Mouse (Mus musculus) c-Kit-negative CD71-positive TER-119-positive erythroid progenitor cells, embryonic 14.5 days (primary cell): ENCODE results near the gene Blmh.

ENCODE experiments used
- DNase-seq: peaks from one replicate; pipeline ENCODE4 v3.0.0-alpha.2; 2013; ENCODE audit warnings: low read depth, low spot score

Blmh gene

GRCm38 (mm10) chr11:76997916-76998704, 73.5 kb downstream of the Blmh start, which contains the start of gene Slc6a4:
Slc6a4 (plus strand) TSS chr11:76998603.
- DNase-seq = no peak

DNA sequence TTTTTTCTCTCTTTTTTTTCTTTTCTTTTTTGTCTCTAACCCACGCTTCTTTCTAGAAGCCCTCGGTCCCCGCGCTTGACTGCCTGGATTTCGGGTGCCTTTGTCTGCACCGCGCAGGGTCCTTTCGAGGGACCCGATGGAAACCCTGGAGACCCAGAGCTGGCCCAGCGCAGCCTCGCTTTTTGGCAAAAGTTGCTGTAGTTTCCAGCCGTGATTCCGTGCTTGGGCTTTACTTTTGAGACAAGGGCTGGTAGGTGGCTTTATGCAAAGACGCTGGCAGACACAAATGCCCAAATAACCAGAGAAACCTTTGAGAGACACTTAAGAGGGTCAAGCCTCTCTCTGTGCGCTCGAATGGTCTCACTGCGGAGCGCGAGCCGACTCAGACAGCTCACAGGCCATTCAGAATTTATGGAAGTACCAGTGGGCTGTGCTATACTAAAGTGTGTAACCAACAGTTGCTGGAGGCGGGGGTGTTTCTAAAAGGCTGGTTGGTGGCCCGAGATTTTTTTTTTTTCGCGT, 74.2 kb downstream of the Blmh start:
- no peak for DNase-seq

- DNase-seq = no peak
Observed at GRCm38 (mm10) chr11:77000741-77001140, 76.1 kb downstream of the Blmh start.

- no peak for DNase-seq
Observed at GRCm38 (mm10) chr11:77002361-77002760, 77.8 kb downstream of the Blmh start.

DNA sequence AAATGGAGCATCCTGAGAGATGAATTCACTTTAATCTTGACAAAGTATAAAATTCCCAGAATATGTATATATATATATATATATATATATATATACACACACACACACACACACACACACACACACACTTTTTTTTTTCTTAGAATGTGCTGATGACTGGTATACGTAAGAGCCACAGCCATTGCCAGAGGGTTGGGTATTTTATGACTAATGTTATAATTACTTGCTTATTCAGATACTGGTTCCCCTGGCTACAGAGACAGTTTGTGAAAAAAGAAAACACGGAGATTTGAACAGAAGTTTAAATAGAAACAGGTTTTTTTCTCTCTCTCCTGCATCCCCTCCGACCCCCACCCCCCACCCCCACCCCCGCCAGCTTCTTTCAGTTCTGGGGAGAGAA, 81.3 kb downstream of the Blmh start:
- DNase-seq = no peak

DNA sequence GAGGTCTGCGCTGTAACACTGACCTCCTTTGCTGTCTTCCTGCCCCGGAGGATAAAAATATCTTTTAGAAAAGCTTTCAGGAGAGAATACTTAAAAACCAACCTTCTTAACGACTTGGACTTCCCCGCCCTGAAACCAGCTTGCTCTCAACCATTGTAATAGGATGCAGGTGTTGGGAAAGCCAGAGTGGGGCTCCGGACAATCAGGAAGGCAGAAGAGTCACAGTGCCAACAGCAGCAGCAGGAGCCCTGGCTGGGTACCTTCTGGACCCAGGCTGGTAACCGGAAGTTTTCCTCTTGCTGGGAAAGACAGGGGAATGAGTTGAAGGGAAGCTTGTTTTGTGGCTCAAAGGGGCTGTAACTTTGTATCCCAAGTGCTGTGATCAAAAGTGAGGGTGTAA, 82.0 kb downstream of the Blmh start:
- DNase-seq = no peak

- DNase-seq = no peak
Observed at GRCm38 (mm10) chr11:77009069-77010025, 84.7 kb downstream of the Blmh start.

GRCm38 (mm10) chr11:77010762-77011475, 86.3 kb downstream of the Blmh start:
- DNase-seq = no peak

DNA sequence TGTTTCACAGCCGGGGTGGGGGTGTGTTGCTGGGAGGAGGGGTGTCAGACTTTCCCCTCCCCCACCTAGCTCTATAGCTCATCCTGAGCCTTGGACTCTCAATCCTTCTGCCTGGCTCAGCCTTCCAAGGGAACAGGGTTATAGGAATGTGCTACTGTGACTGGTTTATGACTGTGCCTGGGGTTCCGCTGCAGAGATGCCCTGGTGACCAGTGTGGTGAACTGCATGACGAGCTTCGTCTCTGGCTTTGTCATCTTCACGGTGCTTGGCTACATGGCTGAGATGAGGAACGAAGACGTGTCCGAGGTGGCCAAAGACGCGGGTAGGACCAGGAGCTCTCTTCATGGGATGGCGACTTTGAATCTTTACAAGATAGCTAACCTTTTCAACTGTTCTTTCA, 93.4 kb downstream of the Blmh start:
- DNase-seq = no peak

GRCm38 (mm10) chr11:77019539-77019938, 94.9 kb downstream of the Blmh start:
- no peak for DNase-seq

DNA sequence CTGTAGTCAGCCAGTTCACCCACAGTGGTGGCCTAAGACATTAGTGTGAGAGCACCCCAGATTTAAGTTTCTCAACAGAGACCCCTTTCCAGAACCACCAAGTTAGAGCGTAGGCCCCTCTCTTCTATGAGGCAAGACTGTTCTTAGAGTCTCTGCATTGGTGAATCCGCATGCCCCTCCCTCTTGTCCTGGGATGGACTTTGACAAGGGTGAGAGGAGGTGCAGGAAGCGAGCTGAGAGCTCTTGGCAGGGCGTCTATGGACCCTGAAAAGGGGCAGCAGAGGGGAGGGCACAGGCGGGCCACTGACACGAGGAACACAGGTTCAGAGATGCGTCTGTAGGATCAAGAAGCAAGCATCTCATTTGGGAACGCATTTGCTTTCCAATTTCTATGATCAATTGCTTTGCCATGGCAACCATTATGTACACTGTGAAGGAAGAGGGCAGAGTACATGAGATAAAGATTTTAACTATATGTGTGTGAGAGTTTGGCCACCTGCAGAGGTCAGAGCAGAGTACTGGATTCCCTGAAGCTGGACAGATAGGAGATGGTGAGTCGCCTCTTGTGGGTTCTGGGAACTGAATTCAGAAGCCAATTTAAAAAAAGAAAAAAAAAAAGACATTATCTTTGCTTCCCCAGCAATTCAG, 97.3 kb downstream of the Blmh start:
- no peak for DNase-seq

GRCm38 (mm10) chr11:77026559-77026958, 102.0 kb downstream of the Blmh start:
- no peak for DNase-seq

DNA sequence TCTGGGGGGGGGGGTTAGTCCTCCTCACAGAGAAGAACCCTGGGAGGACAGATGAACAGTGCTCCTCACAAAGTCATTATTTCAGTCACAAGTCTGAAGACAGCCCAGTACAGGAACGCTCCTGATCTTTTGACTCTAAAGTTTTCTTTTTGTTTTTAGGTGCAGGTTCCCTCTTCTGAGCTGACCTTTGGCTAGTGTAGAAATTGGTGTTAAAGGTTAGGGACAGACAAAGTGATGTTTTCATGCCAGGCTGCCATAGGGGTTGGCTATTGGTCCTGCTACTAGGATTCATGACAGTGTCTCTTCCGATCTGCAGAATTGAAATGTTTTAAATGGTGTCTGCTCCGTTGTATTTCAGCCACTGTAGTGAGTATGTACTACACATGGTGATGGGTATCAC, 103.5 kb downstream of the Blmh start:
- no peak for DNase-seq

GRCm38 (mm10) chr11:77031151-77031934, 106.7 kb downstream of the Blmh start:
- DNase-seq = no peak
